Mouse (Mus musculus): ENCODE results near the gene Armc9.

- TF ChIP-seq POLR2A (IDR thresholded peaks at IDR 0.05; ENCODE audit: low read depth, low read length) (no peak), ZKSCAN1 (IDR thresholded peaks at IDR 0.05; ENCODE audit: borderline replicate concordance, low read depth, low read length) (no peak), CTCF (conservative IDR thresholded peaks at IDR 0.05 in 1 of 2, IDR thresholded peaks at IDR 0.05 in 1 of 2; ENCODE audit: low read depth in 2 of 2, low read length in 2 of 2) (no peak), SMC3 (IDR thresholded peaks at IDR 0.05; ENCODE audit: low read depth, low read length) (no peak), GABPA (IDR thresholded peaks at IDR 0.05; ENCODE audit: insufficient replicate concordance, low read depth, low read length) (no peak), MEF2A (IDR thresholded peaks at IDR 0.05; ENCODE audit: borderline replicate concordance, low read depth, low read length) (no peak)
These were observed 36.3 kb downstream of the Armc9 start for GRCm38 (mm10) chr1:86190843-86191242.

Measured in CH12.LX (cell line).